Mouse (Mus musculus) forebrain, embryonic 12.5 days (tissue): Measurements from ENCODE around the gene Nup50. TPM values are rescaled to one million over a fixed set of nuclear protein-coding genes. Genes with fewer than 3 reads are reported as not detected.

Source experiments
- ATAC-seq: fragments of 200-750 bp; cut with Nextera tagmentation; 2 replicates; pipeline ENCODE4 v1.8.0; 2017; ENCODE audit warnings: moderate TSS enrichment; ENCODE audit not compliant: low FRiP score
- H3K27ac ChIP-seq: fragments of 300-500 bp; sonication (generic); 2 replicates; pipeline ENCODE4 v1.5.1; 2016; ENCODE audit warnings: mild to moderate bottlenecking
- H3K27me3 ChIP-seq: fragments of 300-500 bp; sonication (generic); 2 replicates; pipeline ENCODE4 v1.6.1; 2016; ENCODE audit warnings: mild to moderate bottlenecking
- H3K36me3 ChIP-seq: fragments of 300-500 bp; sonication (generic); replicated peaks from 2 replicates; pipeline ENCODE4 v1.6.1; 2016; ENCODE audit warnings: mild to moderate bottlenecking
- H3K4me1 ChIP-seq: fragments of 300-500 bp; sonication (generic); 2 replicates; pipeline ENCODE4 v1.6.1; 2016
- H3K4me2 ChIP-seq: fragments of 300-500 bp; sonication (generic); 2 replicates; pipeline ENCODE4 v1.6.1; 2016; ENCODE audit warnings: mild to moderate bottlenecking, moderate library complexity
- H3K4me3 ChIP-seq: fragments of 300-500 bp; sonication (generic); replicated peaks from 2 replicates; pipeline ENCODE4 v1.5.1; 2016; ENCODE audit warnings: mild to moderate bottlenecking
- H3K9ac ChIP-seq: fragments of 300-500 bp; sonication (generic); 2 replicates; pipeline ENCODE4 v1.6.1; 2016; ENCODE audit warnings: mild to moderate bottlenecking
- H3K9me3 ChIP-seq: fragments of 300-500 bp; sonication (generic); 2 replicates; pipeline ENCODE4 v1.6.1; 2016
- WGBS: fragments of 180-500 bp; shearing (Covaris S2); methylation state at CpG from one replicate; pipeline ENCODE4 v1.1.7; 2016; 5-methylcytosine and 5-hydroxymethylcytosine counted together
- microRNA-seq: library from miRNA; unstranded; fragments of <30 nt; microRNA quantifications from one replicate; pipeline ENCODE4, GENCODE M21; 2017
- polyA plus RNA-seq: library from polyadenylated mRNA; unstranded; fragments of >200 nt; fragmentation: Nextera tagmentation; extraction: Ambion mirVana; gene quantifications from 2 replicates; pipeline ENCODE4 v1.2.1, GENCODE M21; 2016

Gene Nup50
- polyA plus RNA-seq, 1 experiment from 2014 or later = 64.0 TPM

DNA sequence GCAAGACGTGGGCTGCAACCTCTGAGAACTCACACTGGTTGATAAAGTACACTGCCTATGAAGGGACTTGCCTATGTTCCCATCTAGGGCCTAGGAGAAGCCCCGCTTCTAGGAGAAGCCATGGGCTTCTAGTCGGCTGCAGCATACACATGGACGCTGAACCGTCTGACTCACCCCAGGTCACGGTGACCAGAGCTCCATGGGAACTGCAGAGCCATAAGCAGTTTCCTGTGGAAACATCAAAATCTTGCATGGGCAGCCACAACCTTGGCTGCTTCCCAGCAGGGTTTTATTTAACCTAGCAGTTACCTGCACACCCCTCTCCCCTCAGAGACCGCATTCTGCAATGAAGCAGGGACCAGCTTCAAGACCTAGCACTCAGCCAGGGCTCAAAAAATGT is 60.5 kb downstream of the Nup50 start:
- no peak for ATAC-seq
- no peaks in the 10 kb centered on the region; the same call in 1 of the 2 replicates for H3K36me3 ChIP-seq
- H3K4me3 ChIP-seq = no peak overlapping the region
- 86% methylated on average over 7 of the region's 7 CpGs for WGBS
- H3K9ac ChIP-seq = no peak overlapping the region
- peaks cover 2% of the 10 kb centered on the region; the same call in 1 of the 2 replicates for H3K27me3 ChIP-seq
- no peaks in the 10 kb centered on the region for H3K9me3 ChIP-seq
- no peak overlapping the region for H3K27ac ChIP-seq
- no peak overlapping the region for H3K4me2 ChIP-seq
- H3K4me1 ChIP-seq = peaks cover 40% of the 10 kb centered on the region

- 89% methylated on average over 12 of the region's 12 CpGs for WGBS
Measured at GRCm38 (mm10) chr15:84985516-84986160, 62.4 kb downstream of the Nup50 start.

GRCm38 (mm10) chr15:84986171-84987019 is 63.2 kb downstream of the Nup50 start:
- Histone ChIP-seq H3K36me3 (no peaks in the 10 kb centered on the region), H3K4me1 (peaks cover 40% of the 10 kb centered on the region), H3K9me3 (no peaks in the 10 kb centered on the region), H3K9ac (peak overlapping the region; percentile 92), H3K27me3 (peaks cover 8% of the 10 kb centered on the region; the same call in 1 of the 2 replicates), H3K4me3 (peak overlapping the region; percentile 86), H3K4me2 (peak overlapping the region; percentile 70), H3K27ac (no peak overlapping the region)
- ATAC-seq = no peak
- 65% methylated on average over 4 of the region's 4 CpGs for WGBS

More at GRCm38 (mm10) chr15:84985516-84986160, 62.4 kb downstream of the Nup50 start:
- no peak for ATAC-seq
- Histone ChIP-seq H3K27me3 (peaks cover 8% of the 10 kb centered on the region; the same call in 1 of the 2 replicates), H3K9ac (no peak overlapping the region), H3K4me3 (no peak overlapping the region), H3K9me3 (no peaks in the 10 kb centered on the region), H3K4me2 (peak overlapping the region; percentile 70), H3K36me3 (no peaks in the 10 kb centered on the region), H3K4me1 (peaks cover 40% of the 10 kb centered on the region), H3K27ac (no peak overlapping the region)

GRCm38 (mm10) chr15:84987020-84987815 is 64.0 kb downstream of the Nup50 start:
- peak overlapping the region; percentile 92 for H3K9ac ChIP-seq
- peak overlapping the region; percentile 70 for H3K27ac ChIP-seq
- no peaks in the 10 kb centered on the region for H3K36me3 ChIP-seq
- ATAC-seq = peak; percentile 62
- peaks cover 40% of the 10 kb centered on the region for H3K4me1 ChIP-seq
- H3K4me2 ChIP-seq = peak overlapping the region; percentile 70
- peaks cover 8% of the 10 kb centered on the region; the same call in 1 of the 2 replicates for H3K27me3 ChIP-seq
- peak overlapping the region; percentile 86 for H3K4me3 ChIP-seq
- WGBS = under 1% methylated on average over 52 of the region's 53 CpGs
- no peaks in the 10 kb centered on the region for H3K9me3 ChIP-seq

DNA sequence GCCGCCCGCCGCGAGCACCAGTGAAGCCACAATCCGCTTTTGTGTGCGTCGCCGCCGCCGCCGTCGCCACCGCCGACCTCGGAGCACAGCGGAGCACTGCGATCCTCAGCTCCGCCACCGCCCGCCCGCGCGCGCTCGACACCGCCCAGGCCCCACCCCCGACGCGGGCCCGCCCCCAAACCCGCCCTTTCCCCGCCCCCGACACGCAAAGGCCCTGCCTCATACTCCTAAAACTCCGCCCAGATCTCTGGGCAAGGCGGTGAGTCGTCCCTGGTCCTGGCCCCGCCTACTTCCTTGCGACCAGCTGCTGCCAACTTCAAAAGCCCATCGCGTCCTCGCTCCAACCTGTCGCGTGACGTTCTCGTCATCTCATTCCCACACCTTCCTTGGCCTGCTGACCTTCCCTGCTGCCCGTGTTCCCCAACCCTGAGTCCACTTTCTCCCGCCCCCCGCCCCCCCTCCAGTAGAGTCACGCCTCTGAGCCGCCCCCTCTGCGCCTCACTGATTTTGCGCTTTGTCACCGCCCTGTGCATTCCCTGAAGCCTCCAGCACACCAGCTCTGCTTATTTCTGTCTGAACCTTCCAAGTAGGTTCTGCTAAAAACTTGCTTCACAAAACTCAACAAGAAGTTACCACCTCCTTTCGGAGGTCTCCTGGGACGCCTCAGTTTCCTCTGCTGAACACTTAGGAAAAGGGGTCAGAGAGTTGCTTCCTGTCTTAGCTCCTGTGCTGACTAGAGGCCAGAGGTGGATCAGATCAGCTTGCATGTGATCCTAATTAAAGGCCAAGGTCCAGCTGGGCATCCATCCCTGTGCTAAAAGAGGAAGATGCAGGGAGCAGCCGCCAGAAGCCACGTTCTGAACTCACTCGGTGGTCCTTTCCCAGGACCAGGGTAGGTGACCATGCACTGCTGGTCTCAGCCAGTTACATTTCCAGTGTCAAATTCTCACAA is 64.9 kb downstream of the Nup50 start, which contains the start of gene 5031439G07Rik:
TSS of gene 5031439G07Rik (minus strand) at position 678 of the 952 bp plus-strand sequence.
- no peaks in the 10 kb centered on the region for H3K9me3 ChIP-seq
- H3K4me3 ChIP-seq = peak within 1 kb of the TSS; percentile 86
- peak; percentile 90 for ATAC-seq
- H3K9ac ChIP-seq = peak within 1 kb of the TSS; percentile 92
- no peaks in the 10 kb centered on the region for H3K36me3 ChIP-seq
- H3K27me3 ChIP-seq = peaks cover 8% of the 10 kb centered on the region; the same call in 1 of the 2 replicates
- peaks cover 36% of the 10 kb centered on the region for H3K4me1 ChIP-seq
- H3K27ac ChIP-seq = peak within 1 kb of the TSS; percentile 70
- 3% methylated on average over 33 of the region's 59 CpGs for WGBS
- H3K4me2 ChIP-seq = peak within 1 kb of the TSS; percentile 70

DNA sequence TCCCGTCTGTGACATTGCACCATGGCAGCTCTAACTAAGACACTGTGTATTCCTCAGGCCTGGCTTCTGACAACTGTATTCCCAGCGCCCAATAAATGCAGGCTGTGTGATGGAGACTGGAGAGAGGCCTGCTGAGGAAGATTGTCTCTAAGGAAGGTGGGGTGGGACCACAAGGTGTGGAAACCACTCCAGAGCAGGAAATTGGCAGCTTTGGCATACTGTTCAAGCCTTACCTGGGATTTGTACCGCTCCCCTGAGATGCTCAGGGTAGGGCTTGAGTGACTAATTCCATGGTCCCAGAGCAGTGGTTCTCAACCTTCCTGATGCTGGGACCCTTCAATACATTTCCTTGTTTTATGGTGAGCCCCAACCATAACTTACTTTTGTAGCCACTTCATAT is 65.9 kb downstream of the Nup50 start:
- Histone ChIP-seq H3K9ac (no peak overlapping the region), H3K36me3 (no peaks in the 10 kb centered on the region), H3K4me3 (no peak overlapping the region), H3K9me3 (no peaks in the 10 kb centered on the region), H3K4me1 (peaks cover 27% of the 10 kb centered on the region), H3K27me3 (peaks cover 8% of the 10 kb centered on the region; the same call in 1 of the 2 replicates), H3K27ac (no peak overlapping the region), H3K4me2 (no peak overlapping the region)
- WGBS = 72% methylated on average over 3 of the region's 3 CpGs
- no peak for ATAC-seq

DNA sequence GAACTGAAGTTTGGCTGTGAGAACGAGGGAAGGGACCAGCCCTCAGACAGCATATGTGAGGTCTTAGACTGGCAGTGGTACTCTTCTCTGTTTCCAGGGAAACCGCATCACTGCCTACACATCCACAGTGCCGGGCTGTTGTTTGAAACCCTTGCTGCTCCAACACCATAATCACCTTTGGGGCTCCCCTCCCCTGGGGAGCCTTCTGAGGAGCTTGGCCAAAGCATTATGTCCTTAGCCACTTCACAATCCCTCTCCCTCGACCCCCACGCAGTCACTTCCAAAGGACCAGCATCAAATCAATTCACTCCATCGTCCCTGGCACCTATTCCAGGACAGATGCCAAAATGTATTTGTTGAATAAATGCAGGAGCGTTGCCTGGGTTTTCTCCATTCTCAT is 66.6 kb downstream of the Nup50 start:
- Histone ChIP-seq H3K27me3 (peaks cover 8% of the 10 kb centered on the region; the same call in 1 of the 2 replicates), H3K4me1 (peaks cover 27% of the 10 kb centered on the region), H3K4me2 (no peak overlapping the region), H3K9me3 (no peaks in the 10 kb centered on the region), H3K4me3 (no peak overlapping the region), H3K9ac (no peak overlapping the region; the same call in 1 of the 2 replicates), H3K27ac (no peak overlapping the region), H3K36me3 (no peaks in the 10 kb centered on the region)
- 65% methylated on average over 7 of the region's 7 CpGs for WGBS
- no peak for ATAC-seq

Small RNA genes within 50 kb of the gene (microRNA-seq; reads per million reads assigned to microRNA genes)
- gene Mir1249 = 43.4 reads per million, percentile 42 among the genes with 10 or more reads in this experiment

Other genes with a start within 250 kb of the Nup50 start
- gene Arhgap8, start 203.4 kb upstream of the Nup50 start, polyA plus RNA-seq = 0.60 and 1.1 TPM in 2 replicates
- gene Phf21b, start 67.4 kb upstream of the Nup50 start, polyA plus RNA-seq = 17.6 and 24.4 TPM in 2 replicates
- 0.85 and 1.2 TPM in 2 replicates for gene Gm29666, start 3.4 kb upstream of the Nup50 start, polyA plus RNA-seq
- 14.2 and 14.5 TPM in 2 replicates for gene 5031439G07Rik, start 65.1 kb downstream of the Nup50 start, polyA plus RNA-seq
- gene Upk3a, start 93.7 kb downstream of the Nup50 start, polyA plus RNA-seq = 0.24 TPM in 1 of 2 replicates, not detected in the other
- gene Fam118a, start 105.5 kb downstream of the Nup50 start, polyA plus RNA-seq = 22.1 and 23.6 TPM in 2 replicates
- 0.17 and 0.24 TPM in 2 replicates for gene Smc1b, start 208.6 kb downstream of the Nup50 start, polyA plus RNA-seq
- 0.46 and 0.96 TPM in 2 replicates for gene Ribc2, start 208.7 kb downstream of the Nup50 start, polyA plus RNA-seq